ENCODE assay signal across 11 mouse cellular contexts in genomic region chrX:142806126-142806525, GRCm38 (mm10).
DNase-seq lines count a peak whose midpoint lies in the region; ATAC-seq lines count a peak whose summit lies in the region.
"Had no signal": no experiment of that assay in that cellular context is flagged by ENCODE, and none has a peak within 500 bp of the region (broad histone marks: within the 10 kb centered on the region; RNA-seq: fewer than 3 reads in every experiment).

No protein-coding gene starts in this region.

- 69% methylated on average over 6 of the region's 6 CpGs for WGBS in kidney, embryonic 15.5 days

- peak; percentile 41 to 52 for DNase-seq in cerebellum, postnatal 10 days
- peak; percentile 18 for DNase-seq in left cerebral cortex, postnatal 4 days
- no peak for DNase-seq in left cerebral cortex, postnatal 36 days (ENCODE audit: low spot score in 2 of 2)
- no peak for DNase-seq in urinary bladder, postnatal 10 days (ENCODE audit: low spot score)
- DNase-seq in Muller cell, postnatal 12 days (ENCODE audit: inconsistent ontology term), result no peak
- DNase-seq: liver, embryonic 13.5 days had no signal

- intact Hi-C loops in left cerebral cortex, postnatal 4 days (cut with DNase I), result loop anchor here (5.0 to 10.0 kb wide), 2 partner anchors 121 to 249 kb away; partner anchors contain the start of gene Tmem164
- intact Hi-C loops in left cerebral cortex, postnatal 36 days (cut with DNase I), result loop anchor here (5.0 to 10.0 kb wide), 3 partner anchors 121 to 421 kb away; partner anchors contain the start of gene Tmem164

- H3K36me3 ChIP-seq in kidney, embryonic 15.5 days, result 0 out of 2 replicates have a peak, but pooled peaks cover 2% of the 10 kb centered on the region
- H3K36me3 ChIP-seq: midbrain, embryonic 15.5 days had no signal

- no peak overlapping the region for H3K4me3 ChIP-seq in kidney, embryonic 15.5 days (replicated peaks)
- H3K4me3 ChIP-seq: erythroblast, embryonic 14.5 days; liver, embryonic 13.5 days; midbrain, embryonic 15.5 days had no signal

- peak overlapping the region; percentile 45; the same call in 1 of the 2 replicates for H3K27ac ChIP-seq in kidney, embryonic 15.5 days
- H3K27ac ChIP-seq: liver, embryonic 13.5 days; midbrain, embryonic 15.5 days had no signal

- no peak overlapping the region for H3K4me2 ChIP-seq in kidney, embryonic 15.5 days
- H3K4me2 ChIP-seq: liver, embryonic 13.5 days; midbrain, embryonic 15.5 days had no signal

- no peak for ATAC-seq in cerebellum, adult (ENCODE audit: insufficient number of reproducible peaks, low FRiP score, low TSS enrichment)
- 0 out of 2 replicates have a peak, but pooled peaks have one; percentile 11 for ATAC-seq in kidney, embryonic 15.5 days (replicated peaks; ENCODE audit: low FRiP score)
- ATAC-seq in megakaryocyte progenitor cell, adult 5-6 weeks (replicated peaks; ENCODE audit: poor library complexity), result peak; percentile 53

- H3K4me1 ChIP-seq in kidney, embryonic 15.5 days, result peaks cover 10% of the 10 kb centered on the region
- H3K4me1 ChIP-seq: liver, embryonic 13.5 days; midbrain, embryonic 15.5 days had no signal

- H3K9ac ChIP-seq in kidney, embryonic 15.5 days, result no peak overlapping the region
- H3K9ac ChIP-seq: liver, embryonic 13.5 days; midbrain, embryonic 15.5 days had no signal

- H3K27me3 ChIP-seq in kidney, embryonic 15.5 days, result peaks cover 7% of the 10 kb centered on the region; the same call in 1 of the 2 replicates
- H3K27me3 ChIP-seq: liver, embryonic 13.5 days; midbrain, embryonic 15.5 days had no signal

- no peaks in the 10 kb centered on the region for H3K9me3 ChIP-seq in kidney, embryonic 15.5 days (replicated peaks)
- H3K9me3 ChIP-seq: liver, embryonic 13.5 days; midbrain, embryonic 15.5 days had no signal

Comparison
In these comparisons a context has a peak if more than half of its experiments do, and no peak if none do; other contexts are left out.
1. DNase-seq: peak in cerebellum, postnatal 10 days (2 of 2) and left cerebral cortex, postnatal 4 days (single experiment); none in left cerebral cortex, postnatal 36 days (0 of 2), urinary bladder, postnatal 10 days (single experiment) and Muller cell, postnatal 12 days (single experiment).